Mouse (Mus musculus) MEL (cell line): Measurements from ENCODE around the gene Lhx3. TPM values are rescaled to one million over a fixed set of nuclear protein-coding genes. Genes with fewer than 3 reads are reported as not detected.

Experiments used
- DNase-seq: peaks from one replicate; pipeline ENCODE4 v3.0.0; 2011; ENCODE audit warnings: low read depth, low spot score
- H3K27ac ChIP-seq: 2 replicates; pipeline ENCODE4 v1.5.1; 2012; ENCODE audit warnings: low read depth, mild to moderate bottlenecking, control low read depth, low read length, moderate library complexity; ENCODE audit not compliant: control insufficient read depth
- H3K27me3 ChIP-seq, 2 experiments: fragments of 150-350 bp in 1 of 2; sonication (generic) in 1 of 2; 2 replicates each; pipeline ENCODE4 v1.6.1; 2012; ENCODE audit warnings: low read length in 2 of 2, mild to moderate bottlenecking in 2 of 2, improper control_type of control experiment in 1 of 2, moderate library complexity in 1 of 2; ENCODE audit not compliant: insufficient read depth in 2 of 2, control insufficient read depth in 1 of 2
- H3K36me3 ChIP-seq, 2 experiments: 2 replicates each; pipeline ENCODE4 v1.6.1; 2012 to 2014; ENCODE audit warnings: low read length in 2 of 2, improper control_type of control experiment in 1 of 2, inconsistent platforms in 1 of 2, mild to moderate bottlenecking in 1 of 2; ENCODE audit not compliant: insufficient read depth in 2 of 2, control insufficient read depth in 1 of 2
- H3K4me1 ChIP-seq, 2 experiments: fragments of 150-350 bp in 1 of 2; sonication (generic) in 1 of 2; 2 replicates each; pipeline ENCODE4 v1.6.1; 2012; ENCODE audit warnings: low read length in 2 of 2, improper control_type of control experiment in 1 of 2, mild to moderate bottlenecking in 1 of 2; ENCODE audit not compliant: insufficient read depth in 2 of 2, control insufficient read depth in 1 of 2
- H3K4me3 ChIP-seq, 2 experiments: fragments of 150-350 bp in 1 of 2; sonication (generic) in 1 of 2; 2 replicates each; pipeline ENCODE4 v1.5.1; 2012; ENCODE audit warnings: low read depth in 2 of 2, low read length in 2 of 2, mild to moderate bottlenecking in 2 of 2, moderate library complexity in 2 of 2, control low read depth in 1 of 2, improper control_type of control experiment in 1 of 2; ENCODE audit not compliant: control insufficient read depth in 1 of 2, insufficient read depth in 1 of 2
- H3K79me2 ChIP-seq: 2 replicates; pipeline ENCODE4 v1.6.1; 2012; ENCODE audit warnings: mild to moderate bottlenecking, low read length, moderate library complexity; ENCODE audit not compliant: control insufficient read depth, poor library complexity, insufficient read depth
- H3K9ac ChIP-seq: 2 replicates; pipeline ENCODE4 v1.6.1; 2012; ENCODE audit warnings: low read depth, mild to moderate bottlenecking, control low read depth, low read length, moderate library complexity; ENCODE audit not compliant: control insufficient read depth, poor library complexity, severe bottlenecking
- H3K9me3 ChIP-seq: fragments of 150-350 bp; sonication (generic); replicated peaks from 2 replicates; pipeline ENCODE4 v1.6.1; 2012; ENCODE audit warnings: mild to moderate bottlenecking, low read length, improper control_type of control experiment, moderate library complexity; ENCODE audit not compliant: insufficient read depth
- CHD1 ChIP-seq: IDR thresholded peaks from 2 replicates; pipeline ENCODE4 v1.6.1; 2012; ENCODE audit warnings: low read depth, mild to moderate bottlenecking, inconsistent platforms, low read length, improper control_type of control experiment
- CHD2 ChIP-seq: IDR thresholded peaks from 2 replicates; pipeline ENCODE4 v1.6.1; 2011; ENCODE audit warnings: low read length, improper control_type of control experiment
- CTCF ChIP-seq, 3 experiments: IDR thresholded peaks in 2 of 3; conservative IDR thresholded peaks in 1 of 3; 2 replicates each; pipeline ENCODE4 v1.5.1; 2011 to 2012; ENCODE audit warnings: low read length in 3 of 3, low read depth in 2 of 3, mild to moderate bottlenecking in 2 of 3, improper control_type of control experiment in 1 of 3, inconsistent platforms in 1 of 3, mixed read lengths in 1 of 3, moderate library complexity in 1 of 3; ENCODE audit not compliant: control insufficient read depth in 1 of 3, insufficient read depth in 1 of 3, poor library complexity in 1 of 3, severe bottlenecking in 1 of 3
- E2F4 ChIP-seq: IDR thresholded peaks from 2 replicates; pipeline ENCODE4 v1.6.1; 2011; ENCODE audit warnings: low read depth, low read length, improper control_type of control experiment, borderline replicate concordance
- EP300 ChIP-seq, 2 experiments: IDR thresholded peaks; 2 replicates each; pipeline ENCODE4 v1.6.1; 2011; ENCODE audit warnings: improper control_type of control experiment in 2 of 2, low read length in 2 of 2, low read depth in 1 of 2, mild to moderate bottlenecking in 1 of 2
- GABPA ChIP-seq: IDR thresholded peaks from 2 replicates; pipeline ENCODE4 v1.6.1; 2012; ENCODE audit warnings: low read depth, mild to moderate bottlenecking, inconsistent platforms, low read length, improper control_type of control experiment, moderate library complexity
- GATA1 ChIP-seq: IDR thresholded peaks from 2 replicates; pipeline ENCODE4 v1.6.1; 2011; ENCODE audit warnings: low read depth, low read length, improper control_type of control experiment
- HCFC1 ChIP-seq: IDR thresholded peaks from 2 replicates; pipeline ENCODE4 v1.6.1; 2012; ENCODE audit warnings: low read depth, mild to moderate bottlenecking, inconsistent platforms, low read length, improper control_type of control experiment, moderate library complexity
- MAZ ChIP-seq: IDR thresholded peaks from 2 replicates; pipeline ENCODE4 v1.6.1; 2012; ENCODE audit warnings: low read depth, mild to moderate bottlenecking, inconsistent platforms, low read length, improper control_type of control experiment
- MEF2A ChIP-seq: IDR thresholded peaks from 2 replicates; pipeline ENCODE4 v1.6.1; 2014; ENCODE audit warnings: low read depth, mild to moderate bottlenecking, inconsistent platforms, low read length, improper control_type of control experiment; ENCODE audit not compliant: poor library complexity, insufficient replicate concordance, severe bottlenecking; ENCODE audit errors: extremely low read depth
- MXI1 ChIP-seq: IDR thresholded peaks from 2 replicates; pipeline ENCODE4 v1.6.1; 2011; ENCODE audit warnings: mild to moderate bottlenecking, low read depth, low read length, improper control_type of control experiment
- MYB ChIP-seq: IDR thresholded peaks from 2 replicates; pipeline ENCODE4 v1.6.1; 2011; ENCODE audit warnings: mild to moderate bottlenecking, low read depth, low read length, improper control_type of control experiment
- MYC ChIP-seq: IDR thresholded peaks from 2 replicates; pipeline ENCODE4 v1.6.1; 2011; ENCODE audit warnings: low read depth, mild to moderate bottlenecking, low read length, improper control_type of control experiment, moderate library complexity
- POLR2A ChIP-seq, 2 experiments: IDR thresholded peaks; 2 replicates each; pipeline ENCODE4 v1.6.1; 2011 to 2012; ENCODE audit warnings: low read length in 2 of 2, mild to moderate bottlenecking in 2 of 2, control low read depth in 1 of 2, improper control_type of control experiment in 1 of 2, low read depth in 1 of 2, moderate library complexity in 1 of 2; ENCODE audit not compliant: control insufficient read depth in 1 of 2, insufficient read depth in 1 of 2, poor library complexity in 1 of 2
- POLR2AphosphoS5 ChIP-seq: IDR thresholded peaks from 2 replicates; pipeline ENCODE4 v1.6.1; 2012; ENCODE audit warnings: low read depth, borderline replicate concordance, mild to moderate bottlenecking, inconsistent platforms, low read length, moderate library complexity, mixed read lengths
- RCOR1 ChIP-seq: IDR thresholded peaks from 2 replicates; pipeline ENCODE4 v1.6.1; 2012; ENCODE audit warnings: low read depth, mild to moderate bottlenecking, inconsistent platforms, low read length, improper control_type of control experiment
- SMC3 ChIP-seq: IDR thresholded peaks from 2 replicates; pipeline ENCODE4 v1.6.1; 2011; ENCODE audit warnings: low read depth, low read length, improper control_type of control experiment
- TAL1 ChIP-seq: IDR thresholded peaks from 2 replicates; pipeline ENCODE4 v1.6.1; 2012; ENCODE audit warnings: mild to moderate bottlenecking, inconsistent platforms, low read length, moderate library complexity, mixed read lengths
- TCF12 ChIP-seq: IDR thresholded peaks from 2 replicates; pipeline ENCODE4 v1.6.1; 2014; ENCODE audit warnings: low read depth, mild to moderate bottlenecking, inconsistent platforms, low read length, improper control_type of control experiment, moderate library complexity
- USF1 ChIP-seq: IDR thresholded peaks from 2 replicates; pipeline ENCODE4 v1.6.1; 2014; ENCODE audit warnings: low read depth, mild to moderate bottlenecking, inconsistent platforms, low read length, improper control_type of control experiment, moderate library complexity
- ZNF384 ChIP-seq: IDR thresholded peaks from 2 replicates; pipeline ENCODE4 v1.6.1; 2012; ENCODE audit warnings: low read depth, mild to moderate bottlenecking, inconsistent platforms, low read length, improper control_type of control experiment
- polyA plus RNA-seq, 2 experiments: library from polyadenylated mRNA; stranded (reverse) in 1 of 2; unstranded in 1 of 2; fragments of >175 nt in 1 of 2; fragments of >200 nt in 1 of 2; gene quantifications; 2 replicates each; pipeline versions ENCODE4 v1.2.1 to v1.2.4; 2012; ENCODE audit warnings: low replicate concordance in 2 of 2, low read depth in 1 of 2; ENCODE audit not compliant: insufficient read length in 2 of 2, insufficient read depth in 1 of 2, missing spikeins in 1 of 2
- total RNA-seq: library from RNA; depleted of rRNA; stranded (reverse); fragments of 300-350 nt; gene quantifications from 2 replicates; pipeline ENCODE4 v1.2.3, GENCODE M21; 2012

Gene Lhx3
- total and polyA plus RNA-seq, 3 experiments: not detected

DNA sequence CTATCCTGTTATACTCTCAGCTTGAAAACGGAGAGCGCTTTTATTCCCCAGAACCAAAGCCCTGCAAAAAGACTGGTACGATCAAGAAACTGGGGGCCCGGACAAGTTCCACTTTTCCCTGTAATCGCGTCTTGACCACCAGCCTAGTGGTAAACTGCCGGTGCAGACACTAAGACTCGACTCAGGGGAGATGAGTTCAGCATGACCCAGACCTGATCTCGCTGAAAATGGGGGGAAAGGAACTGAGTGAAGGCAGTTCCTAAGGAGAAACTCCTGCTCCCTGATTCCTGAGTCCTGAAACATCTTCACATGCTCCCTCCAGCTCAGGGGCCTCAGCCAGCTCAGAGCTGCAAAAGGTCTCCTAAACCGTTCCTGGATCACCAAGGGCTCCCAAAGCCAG is 2.3 kb downstream of the Lhx3 start:
- H3K79me2 ChIP-seq: no peaks in the 10 kb centered on the region
- H3K9ac ChIP-seq: no peak overlapping the region
- no peak overlapping the region for H3K4me3 ChIP-seq
- no peaks in the 10 kb centered on the region for H3K9me3 ChIP-seq
- no peaks in the 10 kb centered on the region for H3K4me1 ChIP-seq
- H3K36me3 ChIP-seq: no peaks in the 10 kb centered on the region
- DNase-seq: no peak
- no peak for TF ChIP-seq TAL1
- no peak for TF ChIP-seq GABPA
- no peak for TF ChIP-seq RCOR1
- TF ChIP-seq MYB: no peak
- TF ChIP-seq CHD1: no peak
- no peak for TF ChIP-seq MAZ
- no peak for TF ChIP-seq CTCF (IDR thresholded peaks at IDR 0.05 in 2 of 3, conservative IDR thresholded peaks at IDR 0.05 in 1 of 3; ENCODE audit: control insufficient read depth in 1 of 3, insufficient read depth in 1 of 3, low read depth in 2 of 3, low read length in 3 of 3, poor library complexity in 1 of 3, severe bottlenecking in 1 of 3)
- no peak for TF ChIP-seq USF1
- TF ChIP-seq POLR2AphosphoS5: no peak
- no peak for TF ChIP-seq TCF12
- no peaks in the 10 kb centered on the region for H3K27me3 ChIP-seq
- H3K27ac ChIP-seq: no peak overlapping the region

DNA sequence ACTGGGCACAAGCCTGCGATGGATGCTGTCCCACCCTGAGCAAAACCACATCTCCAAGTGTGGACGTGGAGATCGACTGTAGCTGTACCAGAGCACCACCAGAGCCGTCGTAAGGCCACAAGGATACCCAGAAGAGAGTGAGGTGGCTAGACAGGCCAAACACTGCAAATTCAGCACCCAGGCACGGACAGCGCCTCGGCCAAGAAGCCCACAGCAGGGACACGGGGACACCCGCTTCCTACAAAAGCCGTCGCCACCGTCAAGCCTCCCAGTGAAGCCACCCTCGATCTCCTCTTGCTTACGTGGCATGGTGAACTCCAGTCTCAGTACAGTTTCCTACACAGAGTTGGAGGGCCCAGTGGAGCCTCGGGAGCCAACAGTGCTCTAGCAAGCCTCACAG is 3.0 kb downstream of the Lhx3 start:
- no peaks in the 10 kb centered on the region for H3K36me3 ChIP-seq
- H3K79me2 ChIP-seq: no peaks in the 10 kb centered on the region
- no peak overlapping the region for H3K4me3 ChIP-seq
- peak; percentile 46 for DNase-seq
- no peaks in the 10 kb centered on the region for H3K9me3 ChIP-seq
- H3K4me1 ChIP-seq: no peaks in the 10 kb centered on the region
- no peak overlapping the region for H3K27ac ChIP-seq
- no peaks in the 10 kb centered on the region for H3K27me3 ChIP-seq
- no peak overlapping the region for H3K9ac ChIP-seq
- TF ChIP-seq MXI1 (no peak), SMC3 (no peak), CHD2 (no peak), EP300 (IDR thresholded peaks at IDR 0.05; ENCODE audit: low read depth in 1 of 2, low read length in 2 of 2) (no peak), E2F4 (no peak), POLR2A (IDR thresholded peaks at IDR 0.05; ENCODE audit: control insufficient read depth in 1 of 2, insufficient read depth in 1 of 2, low read depth in 1 of 2, low read length in 2 of 2, poor library complexity in 1 of 2) (no peak), RCOR1 (no peak), GATA1 (no peak), HCFC1 (no peak), MYC (no peak), MEF2A (no peak), ZNF384 (no peak)
